Mouse (Mus musculus) ovary, adult 18-20 months (tissue): ENCODE measurements at regions not wholly inside any gene's neighbourhood (a gene's known extent, or its start where the extent isn't known, plus 50 kb on each side); places are given as distances from the start of the nearest gene placed in this dataset.

ENCODE experiments used
- DNase-seq: peaks from one replicate; pipeline ENCODE4 v3.0.0; 2022; ENCODE audit warnings: low spot score, mixed read lengths

- no peak for DNase-seq
Observed at GRCm38 (mm10) chr6:117237096-117237495, 68.8 kb downstream of the Cxcl12 start.

DNA sequence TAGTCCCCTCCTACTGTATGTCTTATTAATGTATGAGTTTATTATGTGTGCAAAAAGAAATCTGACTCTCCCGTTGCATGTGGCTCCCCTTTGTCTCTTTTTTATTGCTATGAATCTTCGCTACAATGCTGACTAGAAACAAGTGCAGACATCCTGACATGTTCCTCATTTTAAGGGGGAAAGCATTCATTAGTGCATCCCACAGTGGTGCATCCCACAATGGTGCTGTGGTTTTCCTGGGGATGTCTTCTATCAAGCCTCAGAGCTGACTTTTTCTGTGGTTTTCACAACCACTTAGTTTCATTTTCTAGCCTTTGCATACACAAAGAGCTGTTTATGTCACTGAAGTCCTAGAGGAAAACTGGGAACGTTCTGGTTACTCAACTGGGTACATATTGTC is 72.9 kb downstream of the Cxcl12 start:
- DNase-seq: no peak

DNA sequence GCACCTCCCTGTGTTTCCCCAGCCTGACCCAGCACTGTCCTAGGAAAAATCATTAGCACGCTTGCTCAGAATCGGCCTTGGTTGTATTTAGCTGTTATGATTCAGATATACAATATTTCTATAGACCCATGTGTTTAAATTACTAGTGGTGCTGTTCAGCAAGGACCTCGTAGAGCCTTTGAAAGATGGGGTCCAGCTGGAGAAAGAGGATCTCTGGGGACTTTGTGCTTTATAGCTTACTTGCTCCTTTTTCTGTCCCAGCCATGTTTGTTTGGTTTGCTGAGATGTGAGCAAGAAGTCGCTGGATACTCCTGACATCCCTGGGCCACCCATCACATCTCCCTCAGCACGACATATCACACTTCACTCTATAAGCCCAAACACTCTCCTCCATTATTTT is 77.1 kb downstream of the Cxcl12 start:
- DNase-seq: no peak

- DNase-seq: no peak
Observed at GRCm38 (mm10) chr6:117245849-117246248, 77.5 kb downstream of the Cxcl12 start.

- no peak for DNase-seq
Observed at GRCm38 (mm10) chr6:117249230-117249921, 81.0 kb downstream of the Cxcl12 start.

DNA sequence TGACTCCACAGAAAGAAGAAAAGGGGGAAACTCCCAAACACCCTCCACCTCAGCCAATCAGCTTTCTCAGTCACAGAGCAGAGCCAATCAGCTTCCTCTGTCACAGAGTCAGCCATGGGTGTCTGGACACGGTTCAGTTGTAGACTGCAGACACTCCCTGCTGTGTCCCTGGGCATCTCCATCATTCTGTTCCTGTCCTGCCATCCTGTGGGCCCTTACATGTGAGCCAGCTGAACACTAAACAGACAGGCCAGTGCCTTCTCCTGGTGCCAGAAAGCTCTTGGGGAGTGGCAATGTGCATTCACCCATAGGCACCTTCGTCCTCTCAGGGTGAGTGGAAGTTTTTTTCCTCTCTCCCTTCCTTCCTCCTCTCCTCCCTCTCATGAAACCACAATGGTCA is 81.7 kb downstream of the Cxcl12 start:
- no peak for DNase-seq

- no peak for DNase-seq
Observed at GRCm38 (mm10) chr6:117251383-117251925, 83.1 kb downstream of the Cxcl12 start.

DNA sequence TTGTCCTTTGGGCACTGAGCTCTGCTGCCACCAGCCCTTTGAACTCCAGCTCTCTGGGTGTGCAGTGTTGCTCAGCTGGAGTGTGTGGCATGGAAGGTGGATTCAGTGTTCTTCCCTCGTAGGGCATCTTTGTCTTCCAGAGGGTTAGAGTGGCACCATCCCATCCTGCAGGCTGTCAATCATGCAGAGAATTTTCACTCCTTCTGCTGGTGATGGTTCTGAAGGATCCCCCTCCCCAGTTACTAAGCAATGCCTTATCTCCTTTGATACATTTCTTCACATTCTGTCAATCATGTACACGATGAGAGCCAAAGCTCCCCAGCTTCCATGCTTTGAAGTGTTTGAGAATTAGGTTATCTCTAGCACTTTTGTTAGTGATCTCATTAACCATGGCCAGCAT is 84.0 kb downstream of the Cxcl12 start:
- no peak for DNase-seq

DNA sequence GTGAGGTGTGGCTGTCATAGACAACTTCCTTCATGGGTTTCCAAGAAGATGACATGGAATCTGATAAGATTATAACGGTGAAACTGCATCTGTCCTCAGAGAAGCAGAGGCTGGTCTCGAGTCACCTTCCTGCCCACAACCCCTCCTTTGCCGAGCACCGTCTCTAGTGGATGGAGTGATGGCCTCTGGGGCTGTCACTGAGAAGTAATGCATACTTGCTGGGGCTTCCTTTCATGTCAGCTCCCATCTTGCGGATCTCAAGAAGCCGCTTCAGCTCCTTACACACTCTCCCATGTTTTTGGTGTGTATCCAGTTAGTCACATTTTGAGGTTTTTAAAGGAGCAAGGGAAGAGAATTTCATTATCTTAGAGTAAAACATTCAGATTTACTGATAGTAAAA is 84.7 kb downstream of the Cxcl12 start:
- no peak for DNase-seq

DNA sequence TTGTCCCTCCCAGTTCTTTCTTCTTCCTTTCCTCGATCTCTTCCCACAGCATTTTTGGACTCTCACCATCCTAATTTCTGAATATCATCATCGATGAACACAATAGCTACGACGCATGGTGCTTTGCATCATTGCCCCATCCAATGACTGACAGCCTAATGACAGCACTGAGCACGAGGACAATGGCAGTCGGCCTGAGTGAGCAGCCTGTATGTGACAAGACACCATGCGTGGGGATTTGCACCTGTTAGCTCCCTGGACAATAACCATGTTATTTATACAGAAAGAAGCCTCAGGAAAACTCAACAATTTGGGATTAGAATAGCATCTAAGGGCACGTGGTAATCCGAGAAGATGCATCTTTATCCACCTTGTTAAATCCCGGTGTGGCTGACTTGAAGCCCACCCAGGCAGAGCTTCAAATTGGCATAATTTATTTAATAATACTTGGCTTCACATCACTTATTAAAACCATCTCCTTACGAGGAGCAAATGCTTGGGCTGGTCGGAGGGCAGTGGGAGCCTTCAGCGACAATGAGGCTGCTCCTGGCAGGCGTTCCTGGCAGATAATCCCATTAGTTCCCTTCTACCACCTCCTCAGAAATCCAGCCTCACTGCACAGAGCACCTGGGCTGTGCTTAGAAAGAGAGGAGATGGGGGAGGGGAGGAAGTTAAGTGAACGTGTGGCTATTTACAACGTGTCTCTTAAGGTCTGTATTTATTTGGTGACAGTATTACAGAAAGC is 85.4 kb downstream of the Cxcl12 start:
- no peak for DNase-seq

GRCm38 (mm10) chr6:117254620-117255228 is 86.4 kb downstream of the Cxcl12 start:
- DNase-seq: no peak

DNA sequence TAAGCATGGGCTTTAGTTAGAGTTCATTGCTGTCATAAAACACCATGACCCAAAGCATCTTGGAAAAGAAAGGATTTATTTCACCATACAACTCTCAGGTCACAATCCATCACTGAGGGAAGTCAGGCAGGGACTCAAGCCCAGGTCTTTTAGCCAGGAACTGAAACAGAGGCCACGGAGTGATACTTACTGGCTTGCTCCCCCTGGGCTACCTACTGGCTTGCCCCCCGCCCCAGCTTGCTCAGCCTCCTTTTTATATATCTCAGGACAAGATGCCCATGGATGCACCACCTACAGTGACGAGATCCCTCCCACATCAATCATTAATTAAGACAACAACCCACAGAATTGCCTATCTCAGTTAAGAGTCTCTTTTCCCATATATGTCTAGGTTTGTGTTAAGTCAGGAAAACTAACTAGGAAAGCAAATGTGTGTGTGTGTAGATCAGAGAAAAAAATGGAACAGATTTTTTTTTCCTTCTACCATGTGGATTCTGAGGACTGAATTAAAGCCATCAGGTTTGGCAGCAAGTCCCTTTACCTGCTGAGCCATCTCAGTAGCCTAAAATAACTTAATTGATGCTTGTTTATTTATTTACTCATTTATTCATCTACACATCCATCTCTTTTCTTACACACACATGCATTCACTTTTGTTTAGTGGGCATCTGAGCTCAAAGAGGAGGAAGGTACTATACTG is 87.2 kb downstream of the Cxcl12 start:
- no peak for DNase-seq

GRCm38 (mm10) chr6:117256099-117256471 is 87.8 kb downstream of the Cxcl12 start:
- no peak for DNase-seq

- DNase-seq: no peak
Observed at GRCm38 (mm10) chr6:117257591-117257990, 89.3 kb downstream of the Cxcl12 start.

GRCm38 (mm10) chr6:117267906-117268305 is 99.6 kb downstream of the Cxcl12 start:
- no peak for DNase-seq

DNA sequence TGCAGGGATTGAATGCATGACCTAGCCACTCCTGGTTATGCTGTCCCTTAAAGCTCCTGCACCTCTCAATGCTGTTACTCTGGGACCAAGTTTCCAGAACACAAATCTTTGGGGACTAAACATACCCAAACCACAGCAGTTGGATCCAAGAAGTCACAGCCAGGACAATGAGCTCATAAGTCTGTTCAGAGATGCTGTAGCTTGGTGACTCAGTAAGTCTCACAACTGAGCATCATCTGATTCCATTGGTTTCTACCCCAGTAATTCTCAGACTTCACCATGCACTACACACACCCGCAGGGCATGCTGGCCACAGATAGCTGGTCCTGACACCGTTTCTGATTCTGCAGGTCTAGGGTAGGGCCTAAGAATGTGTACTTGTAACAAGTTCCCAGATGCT is 100.0 kb downstream of the Cxcl12 start:
- DNase-seq: no peak

DNA sequence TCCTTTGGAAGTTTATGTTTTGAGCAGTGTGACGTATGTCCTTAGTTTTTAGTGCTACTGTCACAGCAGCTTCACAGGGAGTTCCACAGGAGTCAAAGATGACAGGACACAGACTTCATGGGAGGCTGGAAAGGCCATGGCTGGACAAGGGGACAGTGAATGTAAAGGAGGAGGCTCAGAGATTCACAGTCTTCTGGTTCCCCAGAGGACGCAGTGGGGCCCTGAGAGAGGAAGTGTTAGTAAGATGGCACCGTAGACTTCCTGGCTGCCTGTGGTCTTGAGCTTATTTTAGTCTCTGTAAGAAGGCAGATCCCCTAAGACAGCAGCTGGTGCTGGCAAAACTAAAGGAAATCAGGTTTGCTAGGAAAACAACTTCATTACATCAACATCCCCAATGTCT is 101.9 kb downstream of the Cxcl12 start:
- DNase-seq: no peak

DNA sequence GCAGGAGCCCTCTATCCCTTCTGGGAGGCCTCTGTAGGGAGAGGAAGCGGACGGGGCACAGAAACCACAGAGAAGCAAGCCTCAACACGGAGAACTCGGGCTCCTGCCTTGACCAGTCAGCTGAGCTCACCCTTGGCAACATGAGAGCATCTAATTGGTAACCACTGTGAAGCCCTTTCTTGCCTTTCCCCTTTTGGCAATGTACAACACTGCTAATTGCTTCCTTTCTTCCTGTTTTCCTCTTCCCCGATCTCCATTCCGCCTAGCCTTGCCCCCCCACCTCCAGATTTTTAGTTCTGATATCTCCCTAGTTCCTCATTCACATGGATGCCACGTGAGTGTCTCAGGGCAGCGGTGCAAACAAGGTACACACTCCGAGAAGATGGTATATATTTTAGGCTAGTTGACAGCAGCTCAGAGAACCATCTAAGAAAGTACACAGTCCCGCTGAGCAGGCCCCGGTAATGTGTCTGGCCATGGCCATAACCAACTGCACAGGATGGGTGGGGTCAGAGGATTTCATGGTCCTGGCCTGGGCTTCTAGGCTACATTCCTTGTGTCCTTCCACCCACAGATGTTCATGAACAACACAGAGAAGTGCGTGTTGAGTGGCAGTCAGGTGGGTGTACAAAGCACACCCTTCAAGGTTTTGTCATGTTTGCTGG is 103.4 kb downstream of the Cxcl12 start:
- no peak for DNase-seq

- no peak for DNase-seq
Observed at GRCm38 (mm10) chr6:117272227-117272955, 104.1 kb downstream of the Cxcl12 start.

- no peak for DNase-seq
Observed at GRCm38 (mm10) chr6:117275915-117276314, 107.6 kb downstream of the Cxcl12 start.

DNA sequence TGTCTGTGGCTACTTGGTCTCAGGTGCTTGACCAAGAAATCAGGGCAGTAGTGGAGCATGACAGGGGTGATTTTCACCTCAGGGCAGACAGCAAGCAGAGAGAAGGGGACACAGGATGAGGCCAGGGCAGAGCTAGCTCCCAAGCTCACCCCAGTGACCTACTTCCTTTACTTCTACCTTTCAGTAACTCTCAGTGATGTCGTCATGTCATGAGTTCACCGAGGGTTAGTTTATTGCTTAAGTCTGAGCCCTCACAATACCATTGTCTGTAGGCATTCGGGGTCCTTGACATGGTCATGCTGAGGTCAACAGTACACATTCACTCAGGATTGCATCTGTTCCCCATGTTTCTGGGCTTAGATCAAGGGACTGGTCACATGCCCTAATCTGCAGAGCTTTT is 108.5 kb downstream of the Cxcl12 start:
- no peak for DNase-seq
